Mouse (Mus musculus) embryonic facial prominence, embryonic 15.5 days (tissue): ENCODE data around the gene Zfp626. TPM values are rescaled to one million over a fixed set of nuclear protein-coding genes. Genes with fewer than 3 reads are reported as not detected.
A peak's percentile ranks its signal among the peaks of the same experiment; 100 is the strongest.

Source experiments
- ATAC-seq: fragments of 200-750 bp; cut with Nextera tagmentation; 2 replicates; pipeline ENCODE4 v1.8.0; 2017; ENCODE audit warnings: low read depth, moderate TSS enrichment; ENCODE audit not compliant: insufficient number of reproducible peaks, low FRiP score, low TSS enrichment
- H3K27ac ChIP-seq: fragments of 300-500 bp; sonication (generic); replicated peaks from 2 replicates; pipeline ENCODE4 v1.5.1; 2015; ENCODE audit warnings: mild to moderate bottlenecking, inconsistent platforms
- H3K27me3 ChIP-seq: fragments of 300-500 bp; sonication (generic); 2 replicates; pipeline ENCODE4 v1.6.1; 2015; ENCODE audit warnings: inconsistent platforms
- H3K36me3 ChIP-seq: fragments of 300-500 bp; sonication (generic); 2 replicates; pipeline ENCODE4 v1.6.1; 2015; ENCODE audit warnings: mild to moderate bottlenecking, inconsistent platforms
- H3K4me1 ChIP-seq: fragments of 300-500 bp; sonication (generic); 2 replicates; pipeline ENCODE4 v1.6.1; 2015; ENCODE audit warnings: inconsistent platforms
- H3K4me2 ChIP-seq: fragments of 300-500 bp; sonication (generic); replicated peaks from 2 replicates; pipeline ENCODE4 v1.6.1; 2015; ENCODE audit warnings: mild to moderate bottlenecking, inconsistent platforms
- H3K4me3 ChIP-seq: fragments of 300-500 bp; sonication (generic); replicated peaks from 2 replicates; pipeline ENCODE4 v1.5.1; 2015; ENCODE audit warnings: mild to moderate bottlenecking, inconsistent platforms
- H3K9ac ChIP-seq: fragments of 300-500 bp; sonication (generic); 2 replicates; pipeline ENCODE4 v1.6.1; 2015; ENCODE audit warnings: inconsistent platforms
- H3K9me3 ChIP-seq: fragments of 300-500 bp; sonication (generic); replicated peaks from 2 replicates; pipeline ENCODE4 v1.6.1; 2016; ENCODE audit warnings: inconsistent platforms
- WGBS: fragments of 180-500 bp; shearing (Covaris S2); methylation state at CpG from one replicate; pipeline ENCODE4 v1.1.7; 2015; 5-methylcytosine and 5-hydroxymethylcytosine counted together
- polyA plus RNA-seq: library from polyadenylated mRNA; unstranded; fragments of >200 nt; fragmentation: Nextera tagmentation; extraction: Ambion mirVana; gene quantifications from 2 replicates; pipeline ENCODE4 v1.2.1, GENCODE M21; 2015

Zfp626 gene
- polyA plus RNA-seq, 1 experiment from 2014 or later = 2.7 TPM

GRCm38 (mm10) chr7:27818526-27819110 lies 11.6 kb downstream of the Zfp626 start:
- no peak overlapping the region for H3K4me3 ChIP-seq
- no peak for ATAC-seq
- no peak overlapping the region for H3K4me2 ChIP-seq
- H3K36me3 ChIP-seq = peaks cover 36% of the 10 kb centered on the region
- no peaks in the 10 kb centered on the region for H3K27me3 ChIP-seq
- 92% methylated on average over 7 of the region's 7 CpGs for WGBS
- no peak overlapping the region for H3K9ac ChIP-seq
- H3K27ac ChIP-seq = no peak overlapping the region
- no peaks in the 10 kb centered on the region for H3K9me3 ChIP-seq
- no peaks in the 10 kb centered on the region for H3K4me1 ChIP-seq

- Histone ChIP-seq H3K4me2 (no peak overlapping the region), H3K4me3 (no peak overlapping the region), H3K27ac (no peak overlapping the region), H3K9me3 (no peaks in the 10 kb centered on the region), H3K27me3 (no peaks in the 10 kb centered on the region), H3K9ac (no peak overlapping the region), H3K36me3 (peaks cover 22% of the 10 kb centered on the region), H3K4me1 (no peaks in the 10 kb centered on the region)
- no peak for ATAC-seq
Observed at GRCm38 (mm10) chr7:27822611-27823010, 15.6 kb downstream of the Zfp626 start.

GRCm38 (mm10) chr7:27834131-27834530 lies 27.1 kb downstream of the Zfp626 start:
- Histone ChIP-seq H3K9me3 (no peaks in the 10 kb centered on the region), H3K36me3 (no peaks in the 10 kb centered on the region), H3K27ac (no peak overlapping the region), H3K9ac (no peak overlapping the region), H3K27me3 (no peaks in the 10 kb centered on the region), H3K4me3 (no peak overlapping the region), H3K4me2 (no peak overlapping the region), H3K4me1 (peaks cover 2% of the 10 kb centered on the region; the same call in 1 of the 2 replicates)
- WGBS = 86% methylated on average over 2 of the region's 2 CpGs
- ATAC-seq = no peak

GRCm38 (mm10) chr7:27837896-27838295 lies 30.9 kb downstream of the Zfp626 start:
- Histone ChIP-seq H3K4me1 (peaks cover 7% of the 10 kb centered on the region; the same call in 1 of the 2 replicates), H3K27me3 (no peaks in the 10 kb centered on the region), H3K27ac (peak overlapping the region; percentile 85), H3K9me3 (no peaks in the 10 kb centered on the region), H3K9ac (peak overlapping the region; percentile 57), H3K36me3 (no peaks in the 10 kb centered on the region), H3K4me2 (peak overlapping the region; percentile 56), H3K4me3 (peak overlapping the region; percentile 57)
- no peak for ATAC-seq
- 29% methylated on average over 6 of the region's 6 CpGs for whole genome bisulfite sequencing

GRCm38 (mm10) chr7:27838323-27839249 lies 31.6 kb downstream of the Zfp626 start, which contains the start of gene Zfp59:
TSS of gene Zfp59 (plus strand) at chr7:27838607.
- H3K27ac ChIP-seq = peak within 1 kb of the TSS; percentile 85

GRCm38 (mm10) chr7:27839596-27839995 lies 32.6 kb downstream of the Zfp626 start:
- Histone ChIP-seq H3K27me3 (no peaks in the 10 kb centered on the region), H3K36me3 (peaks cover 3% of the 10 kb centered on the region; the same call in 1 of the 2 replicates), H3K4me1 (peaks cover 7% of the 10 kb centered on the region; the same call in 1 of the 2 replicates), H3K27ac (no peak overlapping the region), H3K9ac (no peak overlapping the region), H3K4me2 (peak overlapping the region; percentile 56; the same call in 1 of the 2 replicates), H3K4me3 (no peak overlapping the region), H3K9me3 (no peaks in the 10 kb centered on the region)
- 89% methylated on average over 7 of the region's 7 CpGs for WGBS
- no peak for ATAC-seq

More at GRCm38 (mm10) chr7:27838323-27839249, 31.6 kb downstream of the Zfp626 start, which contains the start of gene Zfp59:
- Histone ChIP-seq H3K4me2 (peak within 1 kb of the TSS; percentile 56), H3K4me3 (peak within 1 kb of the TSS; percentile 57), H3K4me1 (peaks cover 7% of the 10 kb centered on the region; the same call in 1 of the 2 replicates), H3K9ac (peak within 1 kb of the TSS; percentile 57), H3K9me3 (no peaks in the 10 kb centered on the region), H3K36me3 (no peaks in the 10 kb centered on the region), H3K27me3 (no peaks in the 10 kb centered on the region)
- 3% methylated on average over 34 of the region's 34 CpGs for WGBS
- ATAC-seq = peak; percentile 95

- no peak overlapping the region for H3K9ac ChIP-seq
- no peaks in the 10 kb centered on the region for H3K9me3 ChIP-seq
- H3K4me2 ChIP-seq = no peak overlapping the region
- peaks cover 9% of the 10 kb centered on the region for H3K36me3 ChIP-seq
- no peaks in the 10 kb centered on the region for H3K27me3 ChIP-seq
- WGBS = 88% methylated on average over 6 of the region's 6 CpGs
- no peak for ATAC-seq
- no peak overlapping the region for H3K27ac ChIP-seq
- peaks cover 7% of the 10 kb centered on the region; the same call in 1 of the 2 replicates for H3K4me1 ChIP-seq
- H3K4me3 ChIP-seq = no peak overlapping the region
Observed at GRCm38 (mm10) chr7:27840104-27840503, 33.1 kb downstream of the Zfp626 start.

GRCm38 (mm10) chr7:27857227-27857626 lies 50.2 kb downstream of the Zfp626 start, which contains the start of gene Zfp607a:
TSS of gene Zfp607a (plus strand) at chr7:27857527.
- Histone ChIP-seq H3K27me3 (no peaks in the 10 kb centered on the region), H3K4me2 (no peak within 1 kb of the TSS), H3K4me3 (no peak within 1 kb of the TSS), H3K9ac (no peak within 1 kb of the TSS), H3K4me1 (peaks cover 10% of the 10 kb centered on the region), H3K36me3 (peaks cover 18% of the 10 kb centered on the region), H3K9me3 (no peaks in the 10 kb centered on the region), H3K27ac (no peak within 1 kb of the TSS)
- ATAC-seq = no peak
- 95% methylated on average over 1 of the region's 1 CpGs for WGBS

- Histone ChIP-seq H3K4me1 (peaks cover 10% of the 10 kb centered on the region), H3K9me3 (no peaks in the 10 kb centered on the region), H3K9ac (peak overlapping the region; percentile 57), H3K27ac (peak overlapping the region; percentile 90), H3K36me3 (peaks cover 10% of the 10 kb centered on the region), H3K27me3 (no peaks in the 10 kb centered on the region), H3K4me2 (peak overlapping the region; percentile 70), H3K4me3 (peak overlapping the region; percentile 69)
- no peak for ATAC-seq
- 20% methylated on average over 10 of the region's 10 CpGs for WGBS
Observed at GRCm38 (mm10) chr7:27859301-27860251, 52.6 kb downstream of the Zfp626 start.

- ATAC-seq = peak; percentile 87
- H3K4me3 ChIP-seq = peak overlapping the region; percentile 69
- no peaks in the 10 kb centered on the region for H3K27me3 ChIP-seq
- H3K27ac ChIP-seq = peak overlapping the region; percentile 90
- H3K9ac ChIP-seq = peak overlapping the region; percentile 57
- peaks cover 10% of the 10 kb centered on the region for H3K4me1 ChIP-seq
- H3K36me3 ChIP-seq = peaks cover 15% of the 10 kb centered on the region
- H3K4me2 ChIP-seq = peak overlapping the region; percentile 70
- under 1% methylated on average over 22 of the region's 22 CpGs for WGBS
- no peaks in the 10 kb centered on the region for H3K9me3 ChIP-seq
Observed at GRCm38 (mm10) chr7:27860396-27861235, 53.6 kb downstream of the Zfp626 start.
